Mouse (Mus musculus) forebrain, embryonic 16.5 days (tissue): Measurements from ENCODE around the gene Nrxn3. TPM values are rescaled to one million over a fixed set of nuclear protein-coding genes. Genes with fewer than 3 reads are reported as not detected.

Source experiments
- ATAC-seq: fragments of 200-750 bp; cut with Nextera tagmentation; 2 replicates; pipeline ENCODE4 v1.8.0; 2017; ENCODE audit warnings: mild to moderate bottlenecking, moderate library complexity
- H3K27ac ChIP-seq: fragments of 300-500 bp; sonication (generic); 2 replicates; pipeline ENCODE4 v1.5.1; 2014; ENCODE audit warnings: low read length, control low read depth
- H3K27me3 ChIP-seq: fragments of 300-500 bp; sonication (generic); replicated peaks from 2 replicates; pipeline ENCODE4 v1.6.1; 2014; ENCODE audit warnings: low read length; ENCODE audit not compliant: control insufficient read depth, insufficient read depth
- H3K36me3 ChIP-seq: fragments of 300-500 bp; sonication (generic); 2 replicates; pipeline ENCODE4 v1.6.1; 2014; ENCODE audit not compliant: control insufficient read depth, insufficient read depth
- H3K4me1 ChIP-seq: fragments of 300-500 bp; sonication (generic); replicated peaks from 2 replicates; pipeline ENCODE4 v1.6.1; 2014; ENCODE audit warnings: low read length; ENCODE audit not compliant: control insufficient read depth, insufficient read depth
- H3K4me2 ChIP-seq: fragments of 300-500 bp; sonication (generic); 2 replicates; pipeline ENCODE4 v1.6.1; 2014; ENCODE audit warnings: mild to moderate bottlenecking, low read length, control low read depth
- H3K4me3 ChIP-seq: fragments of 300-500 bp; sonication (generic); replicated peaks from 2 replicates; pipeline ENCODE4 v1.5.1; 2014; ENCODE audit warnings: mild to moderate bottlenecking, low read length, control low read depth
- H3K9ac ChIP-seq: fragments of 300-500 bp; sonication (generic); replicated peaks from 2 replicates; pipeline ENCODE4 v1.6.1; 2014; ENCODE audit warnings: low read depth, low read length, control low read depth
- H3K9me3 ChIP-seq: fragments of 300-500 bp; sonication (generic); 2 replicates; pipeline ENCODE4 v1.6.1; 2016; ENCODE audit warnings: low read length; ENCODE audit not compliant: control insufficient read depth
- WGBS: fragments of 180-500 bp; shearing (Covaris S2); extraction: QIAGEN DNeasy Blood & Tissue Kit; methylation state at CpG from one replicate; pipeline ENCODE4 v1.1.7; 2014; 5-methylcytosine and 5-hydroxymethylcytosine counted together
- polyA plus RNA-seq: library from polyadenylated mRNA; unstranded; fragments of >200 nt; fragmentation: Nextera tagmentation; extraction: Ambion mirVana; gene quantifications from 2 replicates; pipeline ENCODE4 v1.2.1, GENCODE M21; 2015

Gene Nrxn3
- polyA plus RNA-seq, 1 experiment from 2014 or later: 117 TPM

DNA sequence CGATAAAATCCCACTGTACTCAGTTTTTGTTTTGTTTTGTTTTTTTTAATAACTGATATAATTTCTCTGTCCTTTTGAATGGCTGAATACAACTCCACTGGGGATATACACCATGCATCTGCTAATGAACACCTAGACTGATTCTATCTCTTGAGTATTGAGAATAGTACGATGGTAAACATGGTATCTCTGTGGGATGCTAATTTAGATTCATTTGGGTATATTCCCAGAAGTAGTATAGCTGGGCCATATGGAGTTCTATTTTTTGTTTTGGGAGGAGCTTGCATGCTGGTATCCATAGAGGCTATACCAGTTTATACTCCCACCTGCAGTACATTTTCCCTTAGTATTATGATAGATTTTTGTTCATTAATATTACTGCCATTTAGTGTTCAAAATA lies 217.0 kb downstream of the Nrxn3 start:
- no peaks in the 10 kb centered on the region for H3K36me3 ChIP-seq
- WGBS: 64% methylated on average over 2 of the region's 2 CpGs
- H3K9me3 ChIP-seq: no peaks in the 10 kb centered on the region; the same call in 1 of the 2 replicates
- no peak overlapping the region for H3K27ac ChIP-seq
- H3K9ac ChIP-seq: no peak overlapping the region
- no peak overlapping the region for H3K4me2 ChIP-seq
- H3K4me3 ChIP-seq: no peak overlapping the region
- H3K27me3 ChIP-seq: no peaks in the 10 kb centered on the region
- ATAC-seq: peak; percentile 88
- H3K4me1 ChIP-seq: no peaks in the 10 kb centered on the region

DNA sequence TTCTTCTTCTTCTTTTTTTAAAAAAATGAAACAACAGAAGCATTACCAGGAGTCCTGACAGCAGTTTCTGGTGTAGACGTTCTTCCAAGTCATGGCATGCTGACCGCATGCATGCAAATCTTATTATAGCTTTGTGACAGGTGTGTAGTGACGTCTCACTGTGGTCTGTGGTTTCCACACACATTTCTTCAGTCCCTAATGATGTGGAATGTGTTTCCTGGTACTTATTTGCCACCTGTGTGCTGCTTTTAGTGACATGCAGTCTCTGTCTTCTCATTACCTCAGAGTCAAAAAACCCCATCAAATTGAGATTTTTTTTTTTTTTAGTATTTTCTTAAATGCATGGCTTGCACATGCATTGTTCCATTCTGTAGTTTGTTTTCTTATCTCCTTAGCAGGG lies 222.3 kb downstream of the Nrxn3 start:
- Histone ChIP-seq H3K4me2 (no peak overlapping the region), H3K36me3 (no peaks in the 10 kb centered on the region), H3K4me1 (no peaks in the 10 kb centered on the region), H3K27ac (no peak overlapping the region), H3K9ac (no peak overlapping the region), H3K9me3 (no peaks in the 10 kb centered on the region), H3K4me3 (no peak overlapping the region), H3K27me3 (no peaks in the 10 kb centered on the region)
- WGBS: 78% methylated on average over 3 of the region's 3 CpGs
- ATAC-seq: no peak

DNA sequence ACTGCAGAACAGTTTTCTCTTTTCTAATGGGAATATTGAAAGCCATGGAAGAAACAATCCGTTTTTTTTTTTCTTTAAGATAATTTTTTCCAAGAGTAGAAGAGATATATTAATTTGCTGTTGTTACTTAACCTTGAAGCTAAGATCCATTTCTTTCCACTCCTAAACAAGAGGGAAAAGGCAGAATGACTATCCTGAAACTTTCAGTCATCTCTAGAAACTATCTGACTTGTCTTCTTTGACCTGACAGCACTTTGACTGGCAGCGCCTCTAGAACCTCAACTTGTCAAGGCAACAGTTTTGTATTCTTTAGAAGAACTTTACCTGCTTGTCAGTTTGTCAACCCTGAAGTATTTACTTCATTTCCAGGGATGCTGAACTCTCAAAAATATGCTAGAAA lies 227.2 kb downstream of the Nrxn3 start:
- ATAC-seq: no peak
- H3K9ac ChIP-seq: no peak overlapping the region
- WGBS: 91% methylated on average over 2 of the region's 2 CpGs

DNA sequence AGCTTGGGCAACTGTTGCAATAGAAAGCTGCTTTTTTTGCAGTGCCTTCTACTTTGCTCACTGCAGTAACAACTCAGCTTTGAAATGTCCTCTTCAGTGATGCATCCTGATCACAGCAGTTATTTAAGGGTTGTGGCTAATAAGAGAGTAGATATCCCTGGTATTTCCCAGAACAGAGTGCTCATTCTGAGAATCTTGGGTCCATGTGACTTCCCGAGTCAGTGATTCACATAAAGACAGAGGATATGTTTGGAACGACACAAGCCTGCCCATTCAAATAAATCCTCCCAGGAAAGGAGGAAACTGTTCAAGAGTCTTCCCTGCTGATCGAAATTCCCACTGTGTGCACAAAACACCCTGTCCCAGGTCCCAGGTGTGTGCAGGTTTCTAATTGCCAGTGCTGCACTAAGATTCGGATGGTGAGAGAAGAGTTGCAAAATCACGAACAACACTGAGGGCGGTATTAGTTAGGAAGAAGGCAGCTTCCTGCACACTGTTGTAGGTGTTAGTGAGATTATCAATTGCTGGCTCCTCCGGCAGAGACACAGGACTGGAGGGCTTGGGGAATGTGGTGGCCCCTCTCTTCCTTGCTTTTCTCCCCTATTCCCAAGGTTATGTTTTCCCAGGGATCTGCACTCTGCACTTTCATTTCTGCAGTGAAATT lies 230.4 kb downstream of the Nrxn3 start:
- Histone ChIP-seq H3K27me3 (no peaks in the 10 kb centered on the region), H3K9me3 (no peaks in the 10 kb centered on the region), H3K4me2 (no peak overlapping the region), H3K4me3 (no peak overlapping the region), H3K27ac (no peak overlapping the region), H3K9ac (no peak overlapping the region), H3K4me1 (no peaks in the 10 kb centered on the region), H3K36me3 (no peaks in the 10 kb centered on the region)
- no peak for ATAC-seq
- 73% methylated on average over 7 of the region's 7 CpGs for WGBS

More for the DNA sequence above, 227.2 kb downstream of the Nrxn3 start:
- Histone ChIP-seq H3K36me3 (no peaks in the 10 kb centered on the region), H3K4me1 (no peaks in the 10 kb centered on the region), H3K27me3 (no peaks in the 10 kb centered on the region), H3K9me3 (no peaks in the 10 kb centered on the region), H3K27ac (no peak overlapping the region), H3K4me3 (no peak overlapping the region), H3K4me2 (no peak overlapping the region)

DNA sequence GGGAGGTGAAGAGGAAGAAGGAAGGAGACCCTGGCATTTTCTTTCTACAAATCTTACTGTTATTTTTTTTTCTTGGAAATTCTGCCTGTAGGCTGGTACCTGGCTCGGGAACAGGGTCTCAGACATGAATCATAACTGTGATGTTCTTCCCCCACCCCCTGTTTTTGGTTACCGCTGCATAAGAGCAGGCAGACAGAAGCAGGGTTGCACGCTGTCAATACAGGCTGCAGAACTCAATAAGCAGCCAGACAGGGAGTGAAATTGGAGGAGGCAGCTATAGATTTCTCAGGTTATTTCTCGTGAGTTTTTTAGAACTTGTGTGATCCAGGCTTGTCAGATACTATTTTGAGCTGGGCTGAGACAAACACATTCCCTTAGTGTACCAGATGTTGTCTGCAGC lies 231.1 kb downstream of the Nrxn3 start:
- ATAC-seq: no peak
- Histone ChIP-seq H3K9ac (no peak overlapping the region), H3K36me3 (no peaks in the 10 kb centered on the region), H3K27me3 (no peaks in the 10 kb centered on the region), H3K4me1 (no peaks in the 10 kb centered on the region), H3K4me3 (no peak overlapping the region), H3K9me3 (no peaks in the 10 kb centered on the region), H3K27ac (no peak overlapping the region), H3K4me2 (no peak overlapping the region)
- WGBS: 67% methylated on average over 4 of the region's 4 CpGs

DNA sequence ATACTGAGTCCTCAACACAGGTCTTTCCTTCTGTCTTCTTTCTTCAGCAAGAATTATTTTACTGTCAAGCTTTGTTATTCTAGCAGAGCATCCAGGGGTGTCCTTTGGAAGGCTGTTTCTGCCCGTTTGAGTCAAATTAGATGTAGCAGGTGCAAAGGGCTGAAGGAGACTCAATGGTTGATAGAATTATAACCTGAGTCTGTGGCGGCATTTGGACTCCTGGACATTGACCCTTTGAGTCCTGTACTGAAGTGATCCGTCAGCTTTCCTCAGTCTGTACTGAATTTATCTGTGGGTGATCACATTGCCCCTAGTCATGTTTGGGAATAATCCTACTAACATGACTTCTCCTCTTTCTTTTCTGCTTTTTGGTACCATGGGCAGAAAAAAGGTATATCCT lies 234.8 kb downstream of the Nrxn3 start:
- Histone ChIP-seq H3K9ac (no peak overlapping the region), H3K36me3 (no peaks in the 10 kb centered on the region), H3K27ac (no peak overlapping the region), H3K4me1 (no peaks in the 10 kb centered on the region), H3K27me3 (no peaks in the 10 kb centered on the region), H3K4me2 (no peak overlapping the region), H3K4me3 (no peak overlapping the region), H3K9me3 (no peaks in the 10 kb centered on the region)
- 72% methylated on average over 3 of the region's 3 CpGs for WGBS
- no peak for ATAC-seq

DNA sequence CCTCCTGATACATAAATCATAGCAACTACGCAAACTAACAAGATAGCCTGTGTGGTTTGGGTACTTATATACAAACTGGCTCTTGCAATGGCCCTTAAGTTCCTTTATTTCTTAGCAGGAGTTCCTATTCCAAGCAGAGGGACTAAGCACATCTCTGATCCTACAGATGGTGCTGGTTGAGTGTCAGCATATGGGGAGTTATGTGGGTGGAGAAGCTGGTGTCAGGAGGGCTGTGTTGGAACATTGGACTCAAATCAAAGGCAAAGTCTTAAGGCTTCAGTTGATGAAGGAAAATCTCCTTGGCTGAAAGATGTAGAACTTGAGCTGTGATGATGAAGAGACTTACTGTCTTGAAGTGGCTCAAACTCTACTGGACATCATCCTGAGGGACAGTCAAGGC lies 238.1 kb downstream of the Nrxn3 start:
- Histone ChIP-seq H3K9ac (no peak overlapping the region), H3K4me2 (no peak overlapping the region), H3K27ac (no peak overlapping the region), H3K27me3 (no peaks in the 10 kb centered on the region), H3K36me3 (no peaks in the 10 kb centered on the region), H3K4me1 (no peaks in the 10 kb centered on the region), H3K9me3 (no peaks in the 10 kb centered on the region), H3K4me3 (no peak overlapping the region)
- WGBS: 89% methylated on average over 1 of the region's 1 CpGs
- ATAC-seq: no peak

DNA sequence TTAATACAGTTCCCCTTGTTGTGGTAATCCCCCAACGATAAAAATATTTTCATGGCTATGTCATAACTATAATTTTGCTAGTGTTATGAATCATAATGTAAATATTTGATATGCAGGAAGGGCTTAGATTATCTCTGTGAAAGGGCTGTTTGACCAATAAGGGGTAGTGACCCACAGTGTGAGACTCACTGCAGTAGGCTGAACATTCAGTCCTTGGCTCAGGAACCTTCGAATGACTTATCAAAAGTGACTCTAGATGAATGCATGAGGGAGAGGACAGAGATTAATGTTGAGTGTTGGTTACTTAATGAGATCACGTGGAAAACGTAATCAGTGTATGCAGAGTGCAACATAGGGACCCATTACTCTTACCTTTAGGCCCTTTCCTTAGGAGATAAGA lies 243.7 kb downstream of the Nrxn3 start:
- H3K36me3 ChIP-seq: no peaks in the 10 kb centered on the region
- ATAC-seq: no peak
- H3K4me2 ChIP-seq: no peak overlapping the region
- no peaks in the 10 kb centered on the region for H3K9me3 ChIP-seq
- H3K4me3 ChIP-seq: no peak overlapping the region
- H3K27ac ChIP-seq: no peak overlapping the region
- no peaks in the 10 kb centered on the region for H3K27me3 ChIP-seq
- WGBS: 84% methylated on average over 4 of the region's 4 CpGs
- no peak overlapping the region for H3K9ac ChIP-seq
- H3K4me1 ChIP-seq: no peaks in the 10 kb centered on the region

DNA sequence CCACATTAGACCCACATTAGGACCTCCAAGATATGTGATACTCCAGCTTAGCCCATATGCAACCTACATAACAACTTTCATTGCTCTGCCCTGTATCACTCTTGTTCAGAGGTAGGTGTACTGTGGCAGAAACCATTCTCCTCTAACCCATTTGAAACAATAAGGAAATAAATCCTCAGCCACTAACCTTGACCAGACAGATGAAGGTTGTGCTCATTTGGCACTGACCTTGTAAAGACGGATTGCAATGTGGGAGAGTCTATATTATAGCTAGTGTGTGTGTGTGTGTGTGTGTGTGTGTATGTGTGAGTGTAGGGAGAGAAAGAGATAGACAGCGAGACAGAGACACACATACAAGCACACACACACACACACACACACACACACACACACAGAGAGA lies 253.9 kb downstream of the Nrxn3 start:
- no peak for ATAC-seq
- no peaks in the 10 kb centered on the region for H3K27me3 ChIP-seq
- no peak overlapping the region for H3K4me2 ChIP-seq
- no peak overlapping the region for H3K27ac ChIP-seq
- no peak overlapping the region for H3K4me3 ChIP-seq
- H3K4me1 ChIP-seq: no peaks in the 10 kb centered on the region
- H3K9ac ChIP-seq: no peak overlapping the region
- 91% methylated on average over 2 of the region's 2 CpGs for WGBS
- no peaks in the 10 kb centered on the region for H3K36me3 ChIP-seq
- H3K9me3 ChIP-seq: no peaks in the 10 kb centered on the region
